Mouse (Mus musculus) liver, postnatal 0 days (tissue): Measurements from ENCODE around the gene Cbx5.

ENCODE experiments used
- CTCF ChIP-seq: sonication (generic); IDR thresholded peaks from 2 replicates; pipeline ENCODE4 v1.5.1; 2016; ENCODE audit warnings: antibody characterized with exemption, low read depth
- EP300 ChIP-seq: IDR thresholded peaks from 2 replicates; pipeline ENCODE4 v1.6.1; 2016; ENCODE audit warnings: antibody characterized with exemption, low read depth, mild to moderate bottlenecking

DNA sequence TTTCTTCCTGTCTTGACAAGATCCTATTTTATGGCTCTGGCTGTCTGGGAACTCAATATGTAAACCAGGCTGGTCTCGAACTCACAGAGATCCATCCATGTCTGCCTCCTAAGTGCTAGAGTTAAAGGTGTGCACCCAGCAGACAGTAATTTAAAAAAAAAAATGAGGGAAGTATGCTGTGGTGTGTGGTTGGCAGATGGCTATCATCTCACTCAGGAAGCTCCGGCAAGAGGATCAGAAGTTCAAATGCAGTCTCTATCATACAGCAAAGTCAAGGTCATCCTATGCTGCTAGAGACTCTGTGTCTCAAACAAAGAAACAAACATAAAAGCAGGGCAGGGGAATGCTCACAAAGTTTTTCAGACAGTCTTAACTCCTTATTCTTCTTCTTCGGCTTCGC is 29.3 kb upstream of the Cbx5 start:
- TF ChIP-seq CTCF (no peak), EP300 (no peak)
